Mouse (Mus musculus): ENCODE measurements around the gene Slc12a1. TPM values are rescaled to one million over a fixed set of nuclear protein-coding genes. Genes with fewer than 3 reads are reported as not detected.
A peak's percentile ranks its signal among the peaks of the same experiment; 100 is the strongest.

The Slc12a1 gene
- polyA plus RNA-seq, 1 experiment from 2014 or later = 0.03 TPM

DNA sequence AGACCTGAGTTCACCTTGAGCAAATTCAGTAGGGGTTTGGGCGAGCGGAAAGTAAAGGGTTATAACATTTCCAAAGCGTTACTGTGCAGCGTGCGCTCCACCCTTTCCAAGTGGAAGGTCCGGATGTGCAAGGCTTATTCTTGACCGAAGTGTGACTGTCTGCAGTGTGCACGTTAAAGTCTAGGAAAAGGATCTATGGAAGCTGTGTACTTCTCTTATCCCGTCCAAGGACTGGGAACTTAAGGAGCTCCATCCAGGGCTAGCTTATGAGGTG is 95.6 kb downstream of the Slc12a1 start:
- peak; percentile 25 for ATAC-seq (ENCODE audit: low read depth)
- H3K27ac ChIP-seq (ENCODE audit: low read length) = peak overlapping the region; percentile 96
- peak overlapping the region; percentile 88 for H3K9ac ChIP-seq (ENCODE audit: low read length)
- H3K4me3 ChIP-seq (ENCODE audit: low read length) = peak overlapping the region; percentile 86
- no peaks in the 10 kb centered on the region for H3K27me3 ChIP-seq (ENCODE audit: control insufficient read depth, insufficient read depth, low read depth, low read length)
- H3K9me3 ChIP-seq (ENCODE audit: control insufficient read depth, low read length) = no peaks in the 10 kb centered on the region
- H3K4me1 ChIP-seq (replicated peaks; ENCODE audit: control insufficient read depth, insufficient read depth, low read length) = peaks cover 24% of the 10 kb centered on the region
- peaks cover 16% of the 10 kb centered on the region for H3K36me3 ChIP-seq (ENCODE audit: control insufficient read depth, insufficient read depth, low read length)
- peak overlapping the region; percentile 76 for H3K4me2 ChIP-seq (ENCODE audit: low read depth, low read length)
- under 1% methylated on average over 9 of the region's 9 CpGs for WGBS

DNA sequence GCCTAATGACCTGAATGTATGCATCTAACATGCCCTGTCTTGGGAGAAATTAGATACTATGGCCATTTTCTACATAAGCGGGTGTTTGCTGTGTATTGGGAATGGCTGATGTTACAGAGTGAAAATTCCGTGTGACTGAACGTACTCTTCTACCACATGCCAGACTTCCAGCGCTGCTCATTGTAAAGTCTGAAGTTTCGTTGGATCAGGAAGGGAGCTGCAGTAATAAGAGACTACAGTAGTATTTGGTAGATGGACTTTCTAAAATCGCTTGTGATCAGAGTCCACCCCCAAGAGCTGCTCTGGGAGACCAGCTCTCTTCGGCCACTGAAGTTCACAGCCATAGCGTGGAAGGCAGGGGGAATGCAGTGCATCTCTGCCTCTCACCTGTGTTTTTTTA is 96.0 kb downstream of the Slc12a1 start:
- WGBS = 2% methylated on average over 8 of the region's 8 CpGs
- H3K9me3 ChIP-seq (ENCODE audit: control insufficient read depth, low read length) = no peaks in the 10 kb centered on the region
- peak overlapping the region; percentile 86 for H3K4me3 ChIP-seq (ENCODE audit: low read length)
- H3K27me3 ChIP-seq (ENCODE audit: control insufficient read depth, insufficient read depth, low read depth, low read length) = no peaks in the 10 kb centered on the region
- peaks cover 24% of the 10 kb centered on the region for H3K4me1 ChIP-seq (replicated peaks; ENCODE audit: control insufficient read depth, insufficient read depth, low read length)
- peak overlapping the region; percentile 96 for H3K27ac ChIP-seq (ENCODE audit: low read length)
- peaks cover 18% of the 10 kb centered on the region for H3K36me3 ChIP-seq (ENCODE audit: control insufficient read depth, insufficient read depth, low read length)
- no peak for ATAC-seq (ENCODE audit: low read depth)
- H3K9ac ChIP-seq (ENCODE audit: low read length) = peak overlapping the region; percentile 88
- peak overlapping the region; percentile 76 for H3K4me2 ChIP-seq (ENCODE audit: low read depth, low read length)

DNA sequence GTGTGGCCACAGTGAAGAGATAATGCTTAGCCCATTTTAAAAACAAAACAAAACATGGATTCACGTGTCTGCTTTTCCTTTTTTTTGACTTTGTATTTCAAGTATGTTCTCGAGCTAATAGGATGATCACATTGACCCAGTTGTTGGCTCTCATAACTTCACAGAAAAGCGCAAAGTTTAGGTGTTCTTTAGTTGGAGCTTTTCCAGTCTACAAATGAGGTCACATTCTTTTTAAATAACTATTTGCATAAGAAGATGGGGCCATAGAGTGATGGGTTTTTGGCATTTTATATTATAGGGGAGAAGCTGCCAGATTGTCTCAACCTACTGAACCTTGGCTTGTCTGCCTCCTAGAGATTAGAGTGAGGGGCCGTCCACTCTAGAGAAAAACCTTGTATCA is 97.0 kb downstream of the Slc12a1 start:
- Histone ChIP-seq H3K9me3 (ENCODE audit: control insufficient read depth, low read length) (0 out of 2 replicates have a peak, but pooled peaks cover 2% of the 10 kb centered on the region), H3K9ac (ENCODE audit: low read length) (no peak overlapping the region), H3K4me1 (replicated peaks; ENCODE audit: control insufficient read depth, insufficient read depth, low read length) (peaks cover 24% of the 10 kb centered on the region), H3K27ac (ENCODE audit: low read length) (no peak overlapping the region), H3K4me2 (ENCODE audit: low read depth, low read length) (peak overlapping the region; percentile 76), H3K36me3 (ENCODE audit: control insufficient read depth, insufficient read depth, low read length) (peaks cover 29% of the 10 kb centered on the region), H3K4me3 (ENCODE audit: low read length) (peak overlapping the region; percentile 86), H3K27me3 (ENCODE audit: control insufficient read depth, insufficient read depth, low read depth, low read length) (no peaks in the 10 kb centered on the region)
- WGBS = 52% methylated on average over 4 of the region's 4 CpGs
- ATAC-seq (ENCODE audit: low read depth) = no peak

DNA sequence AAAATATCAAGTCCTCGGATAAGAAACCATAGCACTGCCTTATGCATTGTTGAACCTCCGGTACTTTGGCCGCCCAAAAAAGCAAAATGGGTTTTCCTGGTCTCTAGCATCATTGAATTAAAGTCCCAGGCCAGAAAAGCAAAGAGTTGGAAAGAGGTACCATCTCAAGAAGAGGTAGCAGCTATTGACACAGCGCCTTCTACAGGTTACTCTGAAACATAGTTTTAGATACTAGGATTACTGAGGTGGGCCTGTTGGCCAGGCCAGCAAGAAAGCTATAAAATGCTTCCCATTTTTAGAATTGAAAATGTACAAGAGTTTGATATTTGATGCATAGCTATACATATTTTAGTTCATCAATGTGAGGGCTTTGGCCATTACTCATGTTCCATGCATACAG is 97.6 kb downstream of the Slc12a1 start:
- peaks cover 5% of the 10 kb centered on the region; the same call in 1 of the 2 replicates for H3K9me3 ChIP-seq (ENCODE audit: control insufficient read depth, low read length)
- no peak for ATAC-seq (ENCODE audit: low read depth)
- peaks cover 33% of the 10 kb centered on the region for H3K36me3 ChIP-seq (ENCODE audit: control insufficient read depth, insufficient read depth, low read length)
- H3K27me3 ChIP-seq (ENCODE audit: control insufficient read depth, insufficient read depth, low read depth, low read length) = no peaks in the 10 kb centered on the region
- H3K27ac ChIP-seq (ENCODE audit: low read length) = no peak overlapping the region
- no peak overlapping the region for H3K9ac ChIP-seq (ENCODE audit: low read length)
- H3K4me3 ChIP-seq (ENCODE audit: low read length) = no peak overlapping the region
- WGBS = 87% methylated on average over 4 of the region's 4 CpGs
- H3K4me1 ChIP-seq (replicated peaks; ENCODE audit: control insufficient read depth, insufficient read depth, low read length) = peaks cover 24% of the 10 kb centered on the region
- H3K4me2 ChIP-seq (ENCODE audit: low read depth, low read length) = peak overlapping the region; percentile 76; the same call in 1 of the 2 replicates

DNA sequence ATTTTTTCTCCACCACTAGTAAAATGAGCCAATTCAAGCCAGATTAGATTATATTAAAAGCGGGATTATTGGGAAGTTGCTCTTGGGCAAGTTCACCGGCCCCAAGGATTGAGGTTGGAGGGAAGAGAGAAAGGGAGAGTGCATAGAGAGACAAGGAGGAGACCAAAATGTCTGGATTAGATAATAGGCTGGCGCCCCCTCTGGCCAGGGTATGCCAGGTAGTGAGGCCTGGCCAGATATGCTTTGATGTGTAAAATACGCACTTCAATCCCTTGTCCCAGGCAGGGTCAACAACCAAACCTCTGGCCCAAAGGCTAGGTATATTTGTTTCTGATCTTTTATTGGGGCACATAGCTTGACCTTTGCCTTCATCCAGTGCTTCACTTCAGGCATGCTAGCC is 99.5 kb downstream of the Slc12a1 start:
- Histone ChIP-seq H3K27me3 (ENCODE audit: control insufficient read depth, insufficient read depth, low read depth, low read length) (no peaks in the 10 kb centered on the region), H3K4me2 (ENCODE audit: low read depth, low read length) (no peak overlapping the region), H3K4me3 (ENCODE audit: low read length) (no peak overlapping the region), H3K9ac (ENCODE audit: low read length) (no peak overlapping the region), H3K36me3 (ENCODE audit: control insufficient read depth, insufficient read depth, low read length) (peaks cover 40% of the 10 kb centered on the region), H3K27ac (ENCODE audit: low read length) (no peak overlapping the region), H3K9me3 (ENCODE audit: control insufficient read depth, low read length) (peaks cover 5% of the 10 kb centered on the region; the same call in 1 of the 2 replicates), H3K4me1 (replicated peaks; ENCODE audit: control insufficient read depth, insufficient read depth, low read length) (peaks cover 12% of the 10 kb centered on the region)
- 81% methylated on average over 4 of the region's 4 CpGs for WGBS
- ATAC-seq (ENCODE audit: low read depth) = no peak

DNA sequence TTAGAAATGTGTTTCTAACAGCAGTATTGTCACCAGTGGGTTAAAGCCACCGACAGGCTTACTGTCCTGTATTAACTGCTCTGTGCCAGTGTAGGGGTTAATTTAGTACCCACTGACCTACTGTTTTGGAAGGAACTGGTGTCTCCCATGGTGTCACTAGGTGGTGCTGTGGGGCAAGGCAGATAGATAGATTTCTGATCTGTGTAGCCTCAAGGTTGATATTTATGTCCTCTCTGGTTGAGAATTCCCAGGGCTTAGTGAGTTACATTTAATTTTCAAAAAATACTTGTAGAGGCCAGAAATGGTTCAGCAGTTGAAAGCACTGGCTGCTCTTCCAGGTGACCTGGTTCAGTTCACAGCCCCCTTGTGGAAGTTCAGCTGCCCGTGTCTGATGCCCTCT is 100.0 kb downstream of the Slc12a1 start:
- WGBS = 55% methylated on average over 2 of the region's 2 CpGs
- peaks cover 5% of the 10 kb centered on the region; the same call in 1 of the 2 replicates for H3K9me3 ChIP-seq (ENCODE audit: control insufficient read depth, low read length)
- H3K4me3 ChIP-seq (ENCODE audit: low read length) = no peak overlapping the region
- no peak overlapping the region for H3K9ac ChIP-seq (ENCODE audit: low read length)
- no peak for ATAC-seq (ENCODE audit: low read depth)
- no peak overlapping the region for H3K4me2 ChIP-seq (ENCODE audit: low read depth, low read length)
- H3K36me3 ChIP-seq (ENCODE audit: control insufficient read depth, insufficient read depth, low read length) = peaks cover 44% of the 10 kb centered on the region
- no peak overlapping the region for H3K27ac ChIP-seq (ENCODE audit: low read length)
- H3K4me1 ChIP-seq (replicated peaks; ENCODE audit: control insufficient read depth, insufficient read depth, low read length) = peaks cover 12% of the 10 kb centered on the region
- no peaks in the 10 kb centered on the region for H3K27me3 ChIP-seq (ENCODE audit: control insufficient read depth, insufficient read depth, low read depth, low read length)

DNA sequence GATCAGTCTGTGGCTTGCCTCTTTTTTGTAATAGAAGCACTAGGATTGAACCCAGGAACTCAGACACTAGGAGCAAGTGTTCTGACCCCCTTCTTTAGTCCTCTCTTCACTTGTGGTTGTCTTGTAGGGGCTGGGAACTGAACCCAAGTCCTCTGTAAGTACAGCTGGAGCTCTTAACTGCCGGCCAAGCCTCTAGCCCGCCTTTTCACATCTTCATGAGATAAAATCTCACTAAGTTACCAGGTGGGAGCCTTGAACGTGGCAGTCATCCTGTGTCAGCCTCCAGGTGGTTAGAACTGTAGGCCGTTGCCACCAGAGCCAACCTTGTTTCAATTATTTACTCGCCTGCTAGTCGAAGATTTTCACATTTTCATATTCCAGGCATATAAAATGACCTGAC is 101.4 kb downstream of the Slc12a1 start:
- Histone ChIP-seq H3K36me3 (ENCODE audit: control insufficient read depth, insufficient read depth, low read length) (peaks cover 54% of the 10 kb centered on the region), H3K9me3 (ENCODE audit: control insufficient read depth, low read length) (peaks cover 5% of the 10 kb centered on the region; the same call in 1 of the 2 replicates), H3K27me3 (ENCODE audit: control insufficient read depth, insufficient read depth, low read depth, low read length) (no peaks in the 10 kb centered on the region), H3K4me1 (replicated peaks; ENCODE audit: control insufficient read depth, insufficient read depth, low read length) (peaks cover 9% of the 10 kb centered on the region), H3K4me2 (ENCODE audit: low read depth, low read length) (no peak overlapping the region), H3K27ac (ENCODE audit: low read length) (no peak overlapping the region), H3K4me3 (ENCODE audit: low read length) (no peak overlapping the region), H3K9ac (ENCODE audit: low read length) (no peak overlapping the region)
- 93% methylated on average over 6 of the region's 6 CpGs for WGBS
- ATAC-seq (ENCODE audit: low read depth) = no peak

DNA sequence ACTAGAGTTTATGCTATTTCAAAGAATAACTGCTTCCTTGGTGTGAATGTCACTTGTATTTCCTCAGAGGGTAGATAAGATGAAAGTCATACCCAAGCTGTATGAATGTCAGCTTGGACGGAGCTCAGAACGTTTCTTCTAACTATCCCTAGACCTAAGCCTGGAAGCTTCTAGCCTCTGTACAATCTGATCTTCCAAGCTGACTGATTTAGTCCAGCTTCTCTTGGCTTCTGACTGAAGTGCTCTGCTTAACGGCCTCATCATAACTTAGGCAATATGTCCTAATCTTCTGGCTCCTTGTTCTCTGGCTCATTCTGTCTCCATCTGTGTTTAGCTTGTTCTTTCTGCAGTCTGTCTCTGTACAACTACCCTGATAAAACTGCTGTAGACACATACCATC is 102.3 kb downstream of the Slc12a1 start:
- Histone ChIP-seq H3K4me3 (ENCODE audit: low read length) (no peak overlapping the region), H3K4me1 (replicated peaks; ENCODE audit: control insufficient read depth, insufficient read depth, low read length) (peaks cover 4% of the 10 kb centered on the region), H3K4me2 (ENCODE audit: low read depth, low read length) (no peak overlapping the region), H3K9me3 (ENCODE audit: control insufficient read depth, low read length) (peaks cover 5% of the 10 kb centered on the region; the same call in 1 of the 2 replicates), H3K9ac (ENCODE audit: low read length) (no peak overlapping the region), H3K27ac (ENCODE audit: low read length) (no peak overlapping the region), H3K36me3 (ENCODE audit: control insufficient read depth, insufficient read depth, low read length) (peaks cover 58% of the 10 kb centered on the region), H3K27me3 (ENCODE audit: control insufficient read depth, insufficient read depth, low read depth, low read length) (no peaks in the 10 kb centered on the region)
- WGBS = 77% methylated on average over 3 of the region's 3 CpGs
- ATAC-seq (ENCODE audit: low read depth) = no peak

DNA sequence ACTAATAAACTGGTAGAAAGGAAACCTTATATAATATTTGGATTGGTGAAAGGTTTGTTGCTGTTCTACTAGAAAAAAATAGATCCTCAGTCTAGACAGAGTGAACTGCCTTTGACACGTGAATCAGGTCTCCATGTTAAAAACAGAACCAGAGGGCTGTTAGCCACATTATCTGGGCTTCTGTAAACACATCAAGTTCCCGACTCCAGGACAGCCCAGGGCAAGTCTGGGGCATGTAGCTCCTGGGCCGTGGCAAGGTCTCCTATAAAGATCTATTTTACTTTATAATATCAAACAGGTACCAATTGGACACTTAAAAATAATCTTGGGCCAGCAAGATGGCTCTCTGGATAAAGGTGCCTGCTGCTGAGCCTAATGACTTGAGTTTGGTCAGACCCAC is 103.6 kb downstream of the Slc12a1 start:
- Histone ChIP-seq H3K36me3 (ENCODE audit: control insufficient read depth, insufficient read depth, low read length) (peaks cover 51% of the 10 kb centered on the region), H3K27me3 (ENCODE audit: control insufficient read depth, insufficient read depth, low read depth, low read length) (no peaks in the 10 kb centered on the region), H3K9ac (ENCODE audit: low read length) (no peak overlapping the region), H3K4me2 (ENCODE audit: low read depth, low read length) (no peak overlapping the region), H3K27ac (ENCODE audit: low read length) (no peak overlapping the region), H3K9me3 (ENCODE audit: control insufficient read depth, low read length) (peaks cover 5% of the 10 kb centered on the region; the same call in 1 of the 2 replicates), H3K4me3 (ENCODE audit: low read length) (no peak overlapping the region), H3K4me1 (replicated peaks; ENCODE audit: control insufficient read depth, insufficient read depth, low read length) (no peaks in the 10 kb centered on the region)
- WGBS = 39% methylated on average over 3 of the region's 3 CpGs
- no peak for ATAC-seq (ENCODE audit: low read depth)

Measured in lung, embryonic 16.5 days (tissue).